Mouse (Mus musculus): ENCODE results near the gene Rab3c.

Rab3c gene

GRCm38 (mm10) chr13:110190039-110190438 lies 90.8 kb downstream of the Rab3c start:
- DNase-seq (ENCODE audit: low spot score in 2 of 2): no peak

GRCm38 (mm10) chr13:110184963-110185685 lies 95.7 kb downstream of the Rab3c start:
- no peak for DNase-seq (ENCODE audit: low spot score in 2 of 2)

DNA sequence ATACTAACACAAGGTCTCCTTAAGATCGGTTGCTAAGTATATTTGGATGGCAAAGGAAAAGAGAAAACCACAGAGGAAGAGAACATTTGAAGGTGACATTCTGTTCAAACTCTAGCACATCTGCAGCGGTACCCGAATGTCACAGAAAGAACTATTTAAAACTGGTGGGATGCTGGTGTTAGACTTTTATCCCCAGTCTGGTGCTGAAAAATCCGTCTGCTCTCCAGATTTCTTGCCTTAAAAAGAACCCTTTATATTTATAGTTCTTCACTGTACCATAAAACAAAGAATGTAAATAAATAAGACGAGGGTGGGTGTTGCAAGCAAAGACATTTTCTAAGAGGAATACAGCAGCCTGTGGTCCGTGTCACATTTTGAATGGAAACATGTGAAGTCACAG lies 105.1 kb downstream of the Rab3c start:
- peak in 1 of 2 experiments; percentile 9 for DNase-seq (ENCODE audit: low spot score in 2 of 2)

DNA sequence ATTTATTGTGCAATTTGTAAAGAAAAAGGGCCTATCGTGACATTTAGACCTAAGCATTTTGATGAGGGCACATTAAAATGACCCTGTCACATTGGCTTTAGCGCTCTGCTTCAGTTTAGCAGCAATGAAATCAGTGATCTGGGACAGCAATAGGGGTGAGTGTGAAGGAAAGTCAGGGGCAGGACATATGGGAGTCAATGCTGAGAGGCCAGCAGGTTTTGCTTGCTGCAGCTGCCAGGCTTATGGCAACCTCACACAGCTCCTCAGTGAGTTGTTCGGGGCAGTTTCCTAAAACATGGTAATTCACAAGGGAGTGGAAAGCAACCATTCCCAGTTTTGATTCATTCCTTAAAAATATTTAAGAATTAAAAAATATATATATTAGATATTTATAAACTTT lies 111.1 kb downstream of the Rab3c start:
- DNase-seq (ENCODE audit: low spot score in 2 of 2): no peak

GRCm38 (mm10) chr13:110169152-110169551 lies 111.6 kb downstream of the Rab3c start:
- DNase-seq (ENCODE audit: low spot score in 2 of 2): no peak

DNA sequence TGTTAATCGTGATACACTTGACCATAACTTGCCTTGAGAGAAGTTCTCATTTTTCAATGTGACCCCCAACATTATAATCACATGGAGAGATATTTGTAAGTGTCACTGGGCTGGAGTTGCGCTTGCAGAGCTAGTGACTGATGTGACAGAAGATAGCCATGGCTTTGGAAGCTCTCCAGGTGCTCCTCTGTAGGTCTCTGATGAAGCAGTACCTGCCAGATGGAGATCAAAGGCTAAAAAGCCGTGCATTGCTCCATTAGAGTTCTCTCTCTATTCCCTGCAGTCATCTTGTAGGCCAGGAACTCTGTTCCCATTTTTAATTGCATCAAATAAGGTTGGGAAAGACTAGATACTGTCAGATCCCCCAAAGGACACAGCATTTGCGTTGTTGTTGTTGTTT lies 112.2 kb downstream of the Rab3c start:
- DNase-seq (ENCODE audit: low spot score in 2 of 2): no peak

GRCm38 (mm10) chr13:110166622-110167330 lies 114.0 kb downstream of the Rab3c start:
- no peak for DNase-seq (ENCODE audit: low spot score in 2 of 2)

GRCm38 (mm10) chr13:110159980-110160379 lies 120.8 kb downstream of the Rab3c start:
- no peak for DNase-seq (ENCODE audit: low spot score in 2 of 2)

GRCm38 (mm10) chr13:110158588-110159519 lies 121.9 kb downstream of the Rab3c start:
- DNase-seq (ENCODE audit: low spot score in 2 of 2): no peak

GRCm38 (mm10) chr13:110145545-110145944 lies 135.3 kb downstream of the Rab3c start:
- DNase-seq (ENCODE audit: low spot score in 2 of 2): no peak

GRCm38 (mm10) chr13:110145019-110145418 lies 135.8 kb downstream of the Rab3c start:
- DNase-seq (ENCODE audit: low spot score in 2 of 2): no peak

GRCm38 (mm10) chr13:110139339-110139738 lies 141.5 kb downstream of the Rab3c start:
- peak; percentile 39 to 56 for DNase-seq (ENCODE audit: low spot score in 2 of 2)

- no peak for DNase-seq (ENCODE audit: low spot score in 2 of 2)
Observed at GRCm38 (mm10) chr13:110138644-110139043, 142.2 kb downstream of the Rab3c start.

DNA sequence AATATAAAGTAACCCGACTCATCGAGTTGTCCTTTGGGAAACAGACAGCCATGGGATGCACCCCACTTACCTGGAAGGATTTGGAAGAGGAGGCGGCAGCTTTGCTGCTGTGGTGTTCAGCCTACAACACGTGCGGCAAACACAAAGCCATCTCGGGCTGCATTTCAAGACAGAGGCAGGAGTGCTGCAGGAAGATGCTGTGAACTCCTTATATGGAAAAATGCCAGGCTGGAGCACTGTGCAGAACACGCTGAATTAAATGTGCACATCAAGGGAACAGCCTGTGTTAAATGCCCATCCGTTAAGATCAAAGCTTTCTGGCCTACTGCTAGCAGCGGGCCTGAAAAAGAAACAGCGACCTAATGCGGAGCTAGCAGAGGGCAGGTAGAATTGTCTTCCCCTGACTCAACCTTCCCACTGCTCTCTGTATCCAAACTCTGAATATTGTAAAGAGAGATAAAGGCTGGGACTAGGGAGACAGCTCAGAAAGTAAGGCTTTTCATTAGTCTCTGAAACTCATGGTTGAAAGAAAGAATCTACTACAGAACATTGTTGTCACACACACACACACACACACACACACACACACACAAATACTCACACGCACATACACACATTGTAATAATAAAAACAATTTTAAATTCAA lies 153.1 kb downstream of the Rab3c start:
- peak; percentile 11 to 44 for DNase-seq (ENCODE audit: low spot score in 2 of 2)

DNA sequence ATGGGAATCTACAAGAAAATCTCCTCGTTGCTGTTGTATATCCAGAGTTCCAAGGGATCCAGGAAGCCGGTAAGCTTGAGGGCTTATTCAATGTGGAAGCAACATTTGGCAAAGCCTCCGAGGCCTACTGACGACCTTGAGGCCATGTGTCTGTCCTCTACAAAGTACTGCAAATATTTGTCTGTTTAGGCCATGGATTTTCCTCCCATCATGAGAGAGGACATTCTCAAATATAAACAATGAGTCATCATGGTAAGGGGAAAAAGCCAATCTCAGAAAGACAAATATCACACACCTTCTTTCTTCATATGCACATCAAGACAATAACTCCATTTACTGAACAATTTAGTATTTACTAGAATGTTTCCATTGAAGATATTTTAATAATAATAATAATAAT lies 158.0 kb downstream of the Rab3c start:
- DNase-seq (ENCODE audit: low spot score in 2 of 2): no peak

DNA sequence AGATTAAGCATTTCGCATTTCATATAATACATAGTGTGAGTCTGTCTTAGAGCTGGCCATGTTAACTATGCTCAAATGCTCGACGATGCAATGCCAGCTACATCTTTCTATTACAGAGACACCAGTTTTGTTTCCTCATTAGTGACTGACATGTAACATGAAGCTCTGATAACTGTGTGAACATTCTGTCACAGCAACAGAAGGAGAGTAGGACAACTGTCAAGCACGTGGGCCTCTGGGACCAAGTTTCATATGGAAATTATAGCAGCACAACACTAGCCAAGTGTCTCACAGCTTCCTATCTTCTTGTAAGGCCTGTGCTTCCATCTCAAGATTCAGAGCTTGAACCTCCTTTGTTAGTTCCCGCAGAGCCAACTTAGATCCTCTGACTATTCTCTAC lies 163.9 kb downstream of the Rab3c start:
- peak in 1 of 2 experiments; percentile 44 for DNase-seq (ENCODE audit: low spot score in 2 of 2)

DNA sequence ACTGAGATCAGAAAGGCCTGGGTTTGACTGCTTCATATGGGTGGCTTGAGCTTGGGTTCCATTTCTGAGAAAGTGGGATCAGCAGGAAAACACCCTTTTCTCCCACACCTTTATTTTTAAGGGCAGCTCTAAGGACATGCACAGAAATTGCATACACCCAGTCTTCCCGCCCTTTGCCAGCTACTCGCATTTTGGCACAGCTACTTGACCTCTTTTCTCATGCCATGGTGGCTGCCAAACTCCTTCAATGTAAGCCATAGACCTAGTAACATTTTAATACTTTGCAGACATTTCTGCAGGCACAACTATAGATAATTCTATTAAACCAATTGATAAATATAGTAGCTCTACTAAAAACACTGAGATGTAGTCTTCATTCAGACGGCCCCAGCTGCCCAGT lies 164.5 kb downstream of the Rab3c start:
- DNase-seq (ENCODE audit: low spot score in 2 of 2): no peak

GRCm38 (mm10) chr13:110114870-110115645 lies 165.7 kb downstream of the Rab3c start:
- no peak for DNase-seq (ENCODE audit: low spot score in 2 of 2)

DNA sequence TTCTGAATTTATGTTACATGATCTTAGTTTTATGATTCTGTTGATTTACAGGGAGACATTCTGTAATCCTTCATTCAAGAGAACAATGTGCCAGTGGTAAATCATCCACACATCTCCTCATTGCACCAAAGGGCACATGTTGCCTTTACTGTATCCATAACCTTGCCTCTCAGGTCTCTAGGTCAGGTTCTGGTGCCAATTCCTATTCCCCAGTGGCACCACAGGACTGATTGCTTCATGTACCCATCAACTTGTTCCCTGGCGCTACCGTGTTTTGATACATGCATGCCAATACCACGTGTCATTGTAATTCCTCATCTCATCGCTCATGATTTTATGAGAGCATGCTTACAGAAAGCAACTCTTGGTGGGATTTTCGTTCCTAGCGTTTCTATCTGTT lies 167.1 kb downstream of the Rab3c start:
- no peak for DNase-seq (ENCODE audit: low spot score in 2 of 2)

- DNase-seq (ENCODE audit: low spot score in 2 of 2): no peak
Observed at GRCm38 (mm10) chr13:110097424-110098050, 183.3 kb downstream of the Rab3c start.

All from right cerebral cortex, postnatal 36 days (tissue).